Mouse (Mus musculus) left cerebral cortex, adult 8-10 months (tissue): ENCODE data around the gene Exosc6. TPM values are rescaled to one million over a fixed set of nuclear protein-coding genes. Genes with fewer than 3 reads are reported as not detected.
"Not testable (repeated sequence)": the region's sequence is repeated elsewhere in the genome, so short reads cannot be mapped to it uniquely, and the experiment has no call there.

Experiments used
- DNase-seq, 2 experiments: peaks; one replicate each; pipeline ENCODE4 v3.0.0; 2022; ENCODE audit warnings: low spot score in 2 of 2
- total RNA-seq, 4 experiments: library from RNA; stranded (reverse); gene quantifications; 2 replicates each; pipeline ENCODE4 v1.2.4; 2022

Exosc6 gene
- total RNA-seq, result not detected

DNA sequence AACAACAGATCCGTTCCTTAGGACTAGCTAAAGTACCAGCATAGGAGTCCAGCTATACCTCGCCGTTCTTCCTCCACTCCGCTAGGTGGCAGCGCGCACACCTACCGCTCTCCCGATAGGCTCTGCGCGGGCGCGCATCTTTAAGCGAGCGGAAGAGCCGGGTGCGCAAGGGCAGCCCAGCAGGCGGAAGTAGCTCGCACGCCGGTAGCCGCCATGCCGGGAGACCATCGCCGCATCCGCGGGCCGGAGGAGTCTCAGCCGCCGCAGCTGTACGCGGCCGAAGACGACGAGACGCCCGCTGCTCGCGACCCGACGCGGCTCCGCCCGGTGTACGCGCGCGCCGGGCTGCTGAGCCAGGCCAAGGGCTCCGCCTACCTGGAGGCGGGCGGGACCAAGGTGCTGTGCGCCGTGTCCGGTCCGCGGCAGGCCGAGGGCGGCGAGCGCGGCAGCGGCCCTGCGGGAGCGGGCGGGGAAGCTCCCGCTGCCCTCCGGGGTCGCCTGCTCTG lies at the start of gene Exosc6:
TSS of gene Exosc6 (plus strand) at position 182 of the 506 bp plus-strand sequence.
- peak; percentile 81 to 91 for DNase-seq

- not testable (repeated sequence) for DNase-seq
These were observed 45.7 kb upstream of the Exosc6 start for GRCm38 (mm10) chr8:111010230-111010991.

DNA sequence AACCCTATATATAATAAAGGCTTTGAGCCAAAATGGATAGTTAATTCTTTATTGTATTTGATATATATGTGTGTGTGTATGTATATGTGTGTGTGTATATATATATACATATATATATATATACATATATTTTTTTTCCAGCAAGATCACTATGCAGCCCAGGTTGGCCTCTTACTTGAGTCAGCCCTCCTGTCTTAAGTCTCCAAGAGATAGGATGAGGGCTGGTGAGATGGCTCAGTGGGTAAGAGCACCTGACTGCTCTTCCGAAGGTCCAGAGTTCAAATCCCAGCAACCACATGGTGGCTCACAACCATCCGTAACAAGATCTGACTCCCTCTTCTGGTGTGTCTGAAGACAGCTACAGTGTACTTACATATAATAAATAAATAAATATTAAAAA lies 29.5 kb upstream of the Exosc6 start:
- not testable (repeated sequence) for DNase-seq

DNA sequence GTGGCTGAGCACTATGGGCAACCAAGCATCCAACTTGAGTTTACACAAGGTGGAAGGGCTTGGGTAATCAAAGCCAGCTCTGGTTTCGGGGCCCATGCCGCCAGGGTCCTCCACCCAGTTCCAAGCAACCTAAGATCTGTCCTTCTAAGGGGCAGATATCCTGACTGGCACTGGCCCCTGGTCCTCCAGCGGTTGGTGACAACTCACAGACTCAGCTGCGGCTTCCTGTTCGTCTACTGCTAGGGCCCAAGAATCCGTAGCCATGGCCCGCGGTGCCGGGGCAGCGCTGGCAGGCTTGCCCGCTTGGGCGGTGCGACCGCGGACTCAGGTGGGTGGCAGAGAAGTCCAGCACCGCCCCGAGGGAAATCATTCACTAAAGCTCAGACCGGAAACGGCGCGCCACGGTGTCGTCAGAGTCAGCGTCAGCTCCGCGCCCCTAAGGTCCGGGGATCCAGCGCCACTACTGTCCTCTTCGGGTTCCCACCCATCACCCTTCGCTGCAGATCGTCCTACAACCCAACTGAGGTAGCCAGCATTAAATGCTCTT lies 28.7 kb upstream of the Exosc6 start:
- DNase-seq, result peak; percentile 84 to 85

- no peak for DNase-seq
These were observed 26.6 kb upstream of the Exosc6 start for GRCm38 (mm10) chr8:111029589-111029988.

GRCm38 (mm10) chr8:111030045-111030444 lies 26.1 kb upstream of the Exosc6 start:
- no peak for DNase-seq

GRCm38 (mm10) chr8:111031572-111031971 lies 24.6 kb upstream of the Exosc6 start, which contains the start of gene Ddx19b:
TSS of gene Ddx19b (minus strand) at chr8:111031751.
- no peak for DNase-seq

- no peak for DNase-seq
These were observed 23.2 kb upstream of the Exosc6 start, which contains the start of gene Aars for GRCm38 (mm10) chr8:111032916-111033315. TSS of gene Aars (plus strand) at chr8:111033144.

DNA sequence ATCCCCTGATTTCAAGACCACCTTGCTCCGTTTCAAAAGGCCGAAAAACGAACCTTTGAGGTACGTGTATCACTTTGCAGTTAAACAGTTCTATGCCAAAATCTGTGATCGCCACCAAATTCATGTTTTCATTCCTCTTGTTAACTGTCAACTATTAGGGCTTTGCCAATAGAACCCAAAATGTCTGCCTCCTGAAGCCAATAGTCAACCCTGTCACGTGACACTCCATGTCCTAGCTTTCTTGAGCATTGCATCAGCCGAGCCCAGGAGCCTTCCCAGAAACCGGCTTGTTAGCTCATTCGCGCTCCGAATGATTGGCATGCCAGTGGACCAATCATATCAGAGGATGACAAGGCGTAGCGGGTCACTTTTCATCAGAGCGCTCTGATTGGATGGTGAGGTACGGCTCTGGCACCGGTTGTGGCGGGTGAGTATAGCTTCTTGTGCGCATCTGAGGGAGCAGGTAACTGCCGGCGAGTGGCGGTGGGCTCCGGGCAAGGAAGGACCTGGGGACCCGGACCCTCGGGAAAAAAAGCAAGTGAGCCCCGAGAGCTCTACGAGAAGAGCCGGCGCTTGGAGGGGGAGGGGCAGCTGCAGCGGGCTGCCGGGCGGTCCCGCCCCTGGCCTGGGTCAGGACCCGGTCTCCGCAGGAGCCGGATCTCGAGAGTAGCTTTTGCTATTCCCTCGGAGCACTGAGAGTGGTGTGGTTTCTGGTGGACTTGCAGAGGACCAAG lies 22.5 kb upstream of the Exosc6 start:
- DNase-seq, result peak; percentile 94 to 99

GRCm38 (mm10) chr8:111034276-111034675 lies 21.9 kb upstream of the Exosc6 start:
- DNase-seq, result no peak

GRCm38 (mm10) chr8:111036591-111036990 lies 19.5 kb upstream of the Exosc6 start:
- no peak for DNase-seq

- DNase-seq, result no peak
These were observed 13.6 kb upstream of the Exosc6 start for GRCm38 (mm10) chr8:111042546-111042945.

- no peak for DNase-seq
These were observed 12.0 kb upstream of the Exosc6 start for GRCm38 (mm10) chr8:111044003-111044734.

DNA sequence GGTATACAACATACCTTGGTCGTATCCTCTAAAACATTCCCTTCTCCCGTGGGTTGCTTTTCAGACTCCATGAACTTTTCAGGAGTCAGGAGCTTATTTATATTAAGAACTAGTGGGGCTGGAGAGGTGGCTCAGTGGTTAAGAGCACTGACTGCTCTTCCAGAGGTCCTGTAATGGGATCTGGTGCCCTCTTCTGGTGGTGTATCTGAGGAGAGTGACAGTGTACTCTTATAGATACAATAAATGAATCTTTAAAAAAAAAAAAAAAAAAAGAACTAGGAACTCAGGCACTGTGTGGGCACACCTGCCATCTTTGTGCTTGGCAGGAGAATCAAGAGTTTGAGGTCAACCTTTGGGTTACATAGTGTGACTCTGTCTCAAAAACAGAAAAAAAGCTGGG lies 7.4 kb upstream of the Exosc6 start:
- no peak for DNase-seq

DNA sequence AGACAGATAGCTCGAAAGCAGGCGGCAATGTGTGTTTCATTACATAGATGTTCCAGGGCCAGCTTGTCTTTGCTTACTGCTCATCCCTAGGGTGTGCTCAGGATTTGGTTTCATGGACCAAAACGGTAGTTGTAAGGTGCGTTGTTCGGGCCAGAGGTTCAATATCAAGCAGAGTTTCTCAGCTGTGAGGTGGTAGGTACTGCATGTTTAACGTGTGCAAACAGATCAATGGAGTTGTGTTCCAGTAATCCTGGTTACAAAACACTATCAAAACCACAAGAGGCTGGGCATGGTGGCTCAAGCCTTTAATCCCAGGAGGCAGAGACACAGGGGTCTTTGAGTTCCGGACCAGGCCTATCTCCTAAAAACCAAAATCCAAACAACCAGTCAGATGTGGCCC lies 7.0 kb upstream of the Exosc6 start:
- DNase-seq, result no peak

- no peak for DNase-seq
These were observed 2.2 kb upstream of the Exosc6 start for GRCm38 (mm10) chr8:111053827-111054518.

GRCm38 (mm10) chr8:111055031-111055634 lies 1.0 kb upstream of the Exosc6 start:
- DNase-seq, result no peak

DNA sequence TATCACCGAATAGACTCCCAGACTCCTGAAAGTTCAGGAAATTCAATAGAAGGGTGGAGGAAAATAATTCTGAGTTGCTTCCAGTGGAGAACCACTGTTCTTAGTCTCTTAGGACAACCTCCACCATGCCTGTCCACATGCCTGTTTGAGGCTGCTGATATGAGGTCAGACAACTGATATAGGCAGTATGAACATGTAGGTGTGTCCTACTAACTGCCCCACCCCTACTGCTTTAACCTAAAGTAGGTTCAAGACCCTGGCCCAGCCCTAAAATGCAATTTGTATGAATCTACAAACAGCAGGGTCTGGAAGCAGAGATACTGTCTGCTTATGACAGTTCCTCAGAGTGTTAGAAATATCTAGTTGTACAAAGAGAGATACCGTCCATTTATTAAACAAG lies 478 bp upstream of the Exosc6 start:
- DNase-seq, result no peak

- peak; percentile 20 to 39 for DNase-seq
These were observed 653 bp downstream of the Exosc6 start for GRCm38 (mm10) chr8:111056691-111057293.
